Mouse (Mus musculus): ENCODE measurements around the gene Pten. TPM values are rescaled to one million over a fixed set of nuclear protein-coding genes. Genes with fewer than 3 reads are reported as not detected.

Gene Pten
- polyA plus RNA-seq, 1 experiment from 2014 or later, result 14.3 TPM

- peak overlapping the region; percentile 94 for H3K4me3 ChIP-seq (replicated peaks)
- WGBS, result 0% methylated on average over 53 of the region's 53 CpGs
- 0 out of 2 replicates have a peak, but pooled peaks cover 5% of the 10 kb centered on the region for H3K27me3 ChIP-seq
- peak overlapping the region; percentile 100 for H3K27ac ChIP-seq
- H3K9ac ChIP-seq, result peak overlapping the region; percentile 98
- peaks cover 31% of the 10 kb centered on the region for H3K4me1 ChIP-seq
- peak; percentile 83 for ATAC-seq (ENCODE audit: low FRiP score)
- peak overlapping the region; percentile 92 for H3K4me2 ChIP-seq
- no peaks in the 10 kb centered on the region for H3K36me3 ChIP-seq (replicated peaks)
- no peaks in the 10 kb centered on the region for H3K9me3 ChIP-seq
Observed at GRCm38 (mm10) chr19:32755792-32756635, 1.3 kb upstream of the Pten start.

GRCm38 (mm10) chr19:32756636-32756899 lies 729 bp upstream of the Pten start:
- H3K9ac ChIP-seq, result peak overlapping the region; percentile 98
- no peaks in the 10 kb centered on the region for H3K36me3 ChIP-seq (replicated peaks)
- H3K27ac ChIP-seq, result peak overlapping the region; percentile 100
- peak; percentile 55 for ATAC-seq (ENCODE audit: low FRiP score)
- H3K9me3 ChIP-seq, result no peaks in the 10 kb centered on the region
- peaks cover 34% of the 10 kb centered on the region for H3K4me1 ChIP-seq
- H3K4me3 ChIP-seq (replicated peaks), result peak overlapping the region; percentile 94
- WGBS, result under 1% methylated on average over 14 of the region's 14 CpGs
- H3K4me2 ChIP-seq, result peak overlapping the region; percentile 92
- H3K27me3 ChIP-seq, result 0 out of 2 replicates have a peak, but pooled peaks cover 5% of the 10 kb centered on the region

- peak; percentile 18 for ATAC-seq (ENCODE audit: low FRiP score)
- Histone ChIP-seq H3K9me3 (no peaks in the 10 kb centered on the region), H3K27ac (peak overlapping the region; percentile 100), H3K27me3 (0 out of 2 replicates have a peak, but pooled peaks cover 5% of the 10 kb centered on the region), H3K4me3 (replicated peaks) (peak overlapping the region; percentile 94), H3K36me3 (replicated peaks) (no peaks in the 10 kb centered on the region), H3K9ac (peak overlapping the region; percentile 98), H3K4me2 (peak overlapping the region; percentile 92), H3K4me1 (peaks cover 34% of the 10 kb centered on the region)
- under 1% methylated on average over 36 of the region's 69 CpGs for WGBS
Observed at GRCm38 (mm10) chr19:32757831-32758792, 815 bp downstream of the Pten start.

DNA sequence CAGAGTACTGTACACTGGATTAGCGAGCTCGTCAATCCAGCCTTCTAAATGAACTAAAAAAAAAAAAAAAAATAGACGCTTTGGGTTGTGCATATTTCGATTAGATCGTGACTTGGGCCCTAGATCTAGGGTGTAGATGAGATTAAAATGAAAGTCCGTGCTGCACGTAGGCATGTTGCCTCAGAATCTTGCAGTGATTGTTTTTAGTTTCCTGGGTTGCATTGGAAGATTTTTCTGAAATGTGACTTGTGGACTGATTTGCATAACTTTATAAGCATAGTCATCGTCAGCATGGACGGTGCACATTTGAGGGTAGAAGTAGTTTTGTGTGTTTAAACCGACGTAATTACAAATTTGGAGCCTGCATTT lies 1.5 kb downstream of the Pten start:
- Histone ChIP-seq H3K36me3 (replicated peaks) (no peaks in the 10 kb centered on the region), H3K4me3 (replicated peaks) (peak overlapping the region; percentile 94), H3K9me3 (no peaks in the 10 kb centered on the region), H3K27ac (no peak overlapping the region; the same call in 1 of the 2 replicates), H3K4me1 (peaks cover 34% of the 10 kb centered on the region), H3K4me2 (peak overlapping the region; percentile 92), H3K27me3 (0 out of 2 replicates have a peak, but pooled peaks cover 5% of the 10 kb centered on the region), H3K9ac (peak overlapping the region; percentile 98)
- no peak for ATAC-seq (ENCODE audit: low FRiP score)
- WGBS, result under 1% methylated on average over 11 of the region's 11 CpGs

DNA sequence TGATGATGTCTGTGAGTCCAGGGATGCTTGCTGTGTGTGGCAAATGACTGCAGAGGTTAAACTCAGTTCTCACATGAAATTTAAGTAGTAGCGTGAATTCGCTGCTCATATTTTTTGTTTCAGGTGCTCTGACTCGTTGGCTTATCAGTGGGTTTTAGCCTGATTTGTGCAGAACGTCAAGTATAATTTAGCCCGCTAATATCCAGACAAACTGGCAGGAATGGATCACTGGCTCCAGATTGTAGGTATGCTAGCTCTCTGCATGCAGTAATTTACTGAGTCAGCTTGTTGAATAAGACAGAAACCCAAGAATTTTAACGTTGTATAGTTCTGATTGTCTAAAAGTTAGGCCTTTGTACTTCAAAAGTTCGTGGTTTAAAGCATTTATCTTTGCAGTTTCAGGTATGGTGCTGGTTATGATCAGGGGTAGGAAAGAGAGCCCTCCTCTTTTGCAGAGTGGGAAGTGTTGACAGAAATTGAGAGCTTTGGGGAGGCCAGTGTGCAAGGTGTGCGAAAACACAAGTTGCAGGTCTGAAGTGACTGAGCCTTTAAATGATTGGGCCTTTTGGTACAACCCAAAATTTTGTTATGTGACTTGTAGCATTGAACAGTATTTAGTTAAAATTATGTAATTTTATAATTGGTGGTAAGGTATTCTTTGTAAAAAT lies 2.2 kb downstream of the Pten start:
- no peak for ATAC-seq (ENCODE audit: low FRiP score)
- WGBS, result 2% methylated on average over 8 of the region's 8 CpGs
- peak overlapping the region; percentile 92 for H3K4me2 ChIP-seq
- H3K9me3 ChIP-seq, result no peaks in the 10 kb centered on the region
- peak overlapping the region; percentile 94 for H3K4me3 ChIP-seq (replicated peaks)
- H3K36me3 ChIP-seq (replicated peaks), result no peaks in the 10 kb centered on the region
- H3K4me1 ChIP-seq, result peaks cover 35% of the 10 kb centered on the region
- peak overlapping the region; percentile 98 for H3K9ac ChIP-seq
- H3K27me3 ChIP-seq, result 0 out of 2 replicates have a peak, but pooled peaks cover 2% of the 10 kb centered on the region
- H3K27ac ChIP-seq, result no peak overlapping the region

GRCm38 (mm10) chr19:32760499-32760898 lies 3.2 kb downstream of the Pten start:
- Histone ChIP-seq H3K27me3 (no peaks in the 10 kb centered on the region), H3K4me2 (peak overlapping the region; percentile 92), H3K4me1 (peaks cover 26% of the 10 kb centered on the region), H3K27ac (no peak overlapping the region), H3K36me3 (replicated peaks) (no peaks in the 10 kb centered on the region), H3K9me3 (no peaks in the 10 kb centered on the region), H3K4me3 (replicated peaks) (peak overlapping the region; percentile 26), H3K9ac (peak overlapping the region; percentile 8; the same call in 1 of the 2 replicates)
- 25% methylated on average over 6 of the region's 6 CpGs for WGBS
- ATAC-seq (ENCODE audit: low FRiP score), result no peak

DNA sequence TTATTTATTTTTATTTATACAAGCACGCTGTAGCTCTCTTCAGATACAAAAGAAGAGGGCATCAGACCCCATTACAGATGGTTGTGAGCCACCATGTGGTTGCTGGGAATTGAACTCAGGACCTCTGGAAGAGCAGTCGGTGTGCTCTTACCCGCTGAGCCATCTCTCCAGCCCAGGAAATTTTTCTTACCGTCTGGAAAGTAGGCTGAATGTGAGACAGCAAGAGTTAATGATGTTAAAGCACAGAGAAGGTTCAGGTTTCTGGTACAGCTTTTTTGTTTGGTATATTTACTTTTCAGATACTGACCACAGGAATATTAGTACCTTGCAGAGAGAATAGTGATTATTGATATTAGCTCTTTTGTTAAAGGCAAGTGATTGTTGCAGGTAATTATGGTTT lies 3.9 kb downstream of the Pten start:
- Histone ChIP-seq H3K27me3 (no peaks in the 10 kb centered on the region), H3K9me3 (no peaks in the 10 kb centered on the region), H3K4me3 (replicated peaks) (no peak overlapping the region; the same call in 1 of the 2 replicates), H3K9ac (no peak overlapping the region), H3K27ac (no peak overlapping the region), H3K36me3 (replicated peaks) (no peaks in the 10 kb centered on the region; the same call in 1 of the 2 replicates), H3K4me1 (peaks cover 23% of the 10 kb centered on the region), H3K4me2 (peak overlapping the region; percentile 92)
- no peak for ATAC-seq (ENCODE audit: low FRiP score)
- WGBS, result 71% methylated on average over 4 of the region's 4 CpGs

DNA sequence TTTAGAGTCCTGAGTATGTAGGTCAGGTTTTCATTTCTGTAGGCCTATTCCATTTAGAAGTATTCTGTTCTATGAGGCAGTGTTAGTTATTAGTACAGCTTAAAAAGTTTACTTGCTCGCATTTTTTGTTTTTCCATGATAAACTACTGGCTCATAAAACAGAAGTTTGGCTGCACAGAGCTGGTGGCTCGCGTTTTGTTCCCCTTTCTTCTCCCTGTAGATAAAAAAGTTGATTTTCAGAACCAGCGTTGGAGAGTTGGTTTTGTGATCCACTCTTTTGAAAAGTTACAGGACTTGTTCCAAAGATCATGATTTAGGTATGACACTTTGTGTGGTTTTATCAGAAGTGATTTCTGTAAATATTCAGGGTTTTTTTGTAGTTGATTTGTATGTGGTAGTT lies 5.2 kb downstream of the Pten start:
- Histone ChIP-seq H3K4me2 (no peak overlapping the region), H3K4me3 (replicated peaks) (no peak overlapping the region), H3K36me3 (replicated peaks) (no peaks in the 10 kb centered on the region; the same call in 1 of the 2 replicates)

DNA sequence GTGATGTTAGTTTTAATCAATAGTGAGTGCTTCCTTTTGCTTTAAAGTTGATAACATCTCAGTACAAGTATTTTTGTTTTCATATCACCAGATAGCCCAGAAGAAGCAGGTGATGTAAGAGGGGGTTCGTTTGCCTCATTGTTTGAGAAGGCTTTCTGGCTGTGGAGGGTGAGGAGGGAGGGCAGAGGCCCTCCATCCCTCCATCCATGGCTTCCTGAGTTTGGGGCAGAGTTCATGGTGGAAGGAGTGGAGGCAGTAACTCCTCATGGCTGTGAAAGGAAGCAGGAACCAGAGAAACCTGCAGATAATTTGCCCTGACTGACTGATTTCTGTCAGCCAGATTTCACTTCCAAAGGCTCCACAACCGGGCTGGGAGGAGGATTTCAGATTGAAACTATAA lies 21.1 kb downstream of the Pten start:
- no peak for ATAC-seq (ENCODE audit: low FRiP score)
- H3K27ac ChIP-seq, result no peak overlapping the region
- no peak overlapping the region for H3K4me3 ChIP-seq (replicated peaks)
- no peaks in the 10 kb centered on the region for H3K36me3 ChIP-seq (replicated peaks)
- H3K4me2 ChIP-seq, result no peak overlapping the region
- no peak overlapping the region for H3K9ac ChIP-seq
- peaks cover 3% of the 10 kb centered on the region; the same call in 1 of the 2 replicates for H3K4me1 ChIP-seq
- 55% methylated on average over 2 of the region's 2 CpGs for WGBS
- no peaks in the 10 kb centered on the region for H3K9me3 ChIP-seq
- H3K27me3 ChIP-seq, result no peaks in the 10 kb centered on the region

More for the DNA sequence above, 5.2 kb downstream of the Pten start:
- Histone ChIP-seq H3K27me3 (no peaks in the 10 kb centered on the region), H3K9ac (no peak overlapping the region), H3K9me3 (no peaks in the 10 kb centered on the region), H3K4me1 (peaks cover 23% of the 10 kb centered on the region), H3K27ac (no peak overlapping the region)
- 97% methylated on average over 4 of the region's 4 CpGs for WGBS
- ATAC-seq (ENCODE audit: low FRiP score), result no peak

GRCm38 (mm10) chr19:32779131-32779530 lies 21.8 kb downstream of the Pten start:
- Histone ChIP-seq H3K4me1 (peaks cover 3% of the 10 kb centered on the region; the same call in 1 of the 2 replicates), H3K27me3 (no peaks in the 10 kb centered on the region), H3K9ac (no peak overlapping the region), H3K9me3 (no peaks in the 10 kb centered on the region), H3K27ac (no peak overlapping the region), H3K4me2 (no peak overlapping the region), H3K36me3 (replicated peaks) (no peaks in the 10 kb centered on the region), H3K4me3 (replicated peaks) (no peak overlapping the region)
- WGBS, result 84% methylated on average over 3 of the region's 3 CpGs
- no peak for ATAC-seq (ENCODE audit: low FRiP score)

DNA sequence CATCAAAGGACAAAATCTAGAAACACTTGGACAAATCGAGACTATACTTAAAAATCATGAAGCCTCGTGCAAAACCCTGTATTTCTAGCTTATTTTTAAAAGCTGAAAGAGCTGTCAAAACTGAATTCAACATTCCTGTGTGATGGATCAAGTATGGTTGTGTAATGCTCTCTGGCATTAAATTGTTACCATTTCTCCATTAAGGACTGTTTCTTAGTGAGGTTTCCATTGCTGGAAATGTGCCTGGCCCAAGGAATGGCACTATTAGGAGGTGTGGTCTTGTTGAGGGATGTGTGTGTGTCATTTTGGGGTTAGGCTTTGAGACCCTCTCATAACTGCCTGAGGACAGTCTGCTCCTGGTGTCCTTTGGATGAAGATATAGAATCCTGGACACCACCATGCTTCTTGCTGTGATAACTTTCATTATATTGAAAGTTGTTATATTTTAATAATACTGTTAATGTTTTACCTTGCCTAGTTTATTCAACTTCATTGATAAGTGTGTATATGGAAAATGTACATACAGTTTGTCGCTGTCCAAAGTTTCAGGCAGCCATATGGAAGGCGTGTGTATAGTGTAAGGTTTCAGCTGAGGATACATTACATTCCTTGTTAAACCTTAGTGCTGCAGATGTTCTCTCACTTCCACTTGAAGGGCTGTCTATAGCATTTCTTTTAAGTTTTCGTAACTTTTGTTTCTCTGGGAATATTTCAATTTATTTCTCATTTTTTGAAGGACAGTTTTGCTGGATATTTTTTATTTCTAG lies 24.2 kb downstream of the Pten start:
- H3K36me3 ChIP-seq (replicated peaks), result peaks cover 5% of the 10 kb centered on the region
- H3K27me3 ChIP-seq, result no peaks in the 10 kb centered on the region
- H3K27ac ChIP-seq, result no peak overlapping the region
- no peak overlapping the region for H3K4me3 ChIP-seq (replicated peaks)
- no peaks in the 10 kb centered on the region for H3K9me3 ChIP-seq
- no peak overlapping the region for H3K4me2 ChIP-seq
- no peak for ATAC-seq (ENCODE audit: low FRiP score)
- no peak overlapping the region for H3K9ac ChIP-seq
- peaks cover 3% of the 10 kb centered on the region; the same call in 1 of the 2 replicates for H3K4me1 ChIP-seq
- WGBS, result 90% methylated on average over 5 of the region's 5 CpGs

Measured in forebrain, embryonic 12.5 days (tissue).